Mouse (Mus musculus) CH12.LX (cell line): ENCODE results near the gene Map4k4. TPM values are rescaled to one million over a fixed set of nuclear protein-coding genes. Genes with fewer than 3 reads are reported as not detected.
A peak's percentile ranks its signal among the peaks of the same experiment; 100 is the strongest.

Experiments used
- DNase-seq: peaks from one replicate; pipeline ENCODE4 v3.0.0-alpha.2; 2013; ENCODE audit errors: extremely low read depth
- H3K27ac ChIP-seq: 2 replicates; pipeline ENCODE4 v1.5.1; 2012; ENCODE audit warnings: low read depth, mild to moderate bottlenecking, control low read depth, moderate library complexity; ENCODE audit not compliant: insufficient read depth
- H3K27me3 ChIP-seq: replicated peaks from 2 replicates; pipeline ENCODE3; 2012; ENCODE audit warnings: inconsistent platforms
- H3K36me3 ChIP-seq, 2 experiments: replicated peaks in 1 of 2; 2 replicates each; pipeline versions ENCODE3 to v1.6.1; 2012; ENCODE audit warnings: inconsistent platforms in 1 of 2, low read length in 1 of 2, mild to moderate bottlenecking in 1 of 2, mixed read lengths in 1 of 2, moderate library complexity in 1 of 2; ENCODE audit not compliant: control insufficient read depth in 1 of 2, insufficient read depth in 1 of 2
- H3K4me1 ChIP-seq, 2 experiments: 2 replicates each; pipeline ENCODE4 v1.6.1; 2012; ENCODE audit warnings: inconsistent platforms in 1 of 2, moderate library complexity in 1 of 2; ENCODE audit not compliant: insufficient read depth in 2 of 2, control insufficient read depth in 1 of 2
- H3K4me2 ChIP-seq: 2 replicates; pipeline ENCODE4 v1.6.1; 2012; ENCODE audit warnings: low read depth, mild to moderate bottlenecking, control low read depth; ENCODE audit not compliant: poor library complexity, insufficient read depth, severe bottlenecking
- H3K4me3 ChIP-seq, 3 experiments: fragments of 150-350 bp in 1 of 3; sonication (generic) in 1 of 3; replicated peaks in 1 of 3; 2 replicates each; pipeline versions ENCODE3 to v1.5.1; 2011 to 2012; ENCODE audit warnings: low read depth in 2 of 3, low read length in 2 of 3, mild to moderate bottlenecking in 2 of 3, moderate library complexity in 2 of 3, control low read depth in 1 of 3, improper control_type of control experiment in 1 of 3, inconsistent platforms in 1 of 3, mixed read lengths in 1 of 3; ENCODE audit not compliant: poor library complexity in 1 of 3
- H3K79me2 ChIP-seq: replicated peaks from 2 replicates; pipeline ENCODE4 v1.6.1; 2012; ENCODE audit warnings: mild to moderate bottlenecking, moderate library complexity; ENCODE audit not compliant: control insufficient read depth, poor library complexity, insufficient read depth, severe bottlenecking; ENCODE audit errors: extremely low read depth
- H3K9ac ChIP-seq: 2 replicates; pipeline ENCODE4 v1.6.1; 2012; ENCODE audit warnings: low read depth, mild to moderate bottlenecking, control low read depth, moderate library complexity; ENCODE audit not compliant: insufficient read depth
- H3K9me3 ChIP-seq: replicated peaks from 2 replicates; pipeline ENCODE3; 2012; ENCODE audit warnings: low read length, inconsistent platforms, mixed read lengths
- CHD1 ChIP-seq: IDR thresholded peaks from 2 replicates; pipeline ENCODE4 v1.6.1; 2012; ENCODE audit warnings: low read depth, low read length, improper control_type of control experiment, inconsistent platforms
- CHD2 ChIP-seq: IDR thresholded peaks from 2 replicates; pipeline ENCODE4 v1.6.1; 2011; ENCODE audit warnings: low read length, improper control_type of control experiment
- CTCF ChIP-seq, 2 experiments: IDR thresholded peaks in 1 of 2; conservative IDR thresholded peaks in 1 of 2; 2 replicates each; pipeline ENCODE4 v1.5.1; 2011 to 2012; ENCODE audit warnings: low read depth in 2 of 2, low read length in 2 of 2, improper control_type of control experiment in 1 of 2, inconsistent platforms in 1 of 2, mild to moderate bottlenecking in 1 of 2, moderate library complexity in 1 of 2
- E2F4 ChIP-seq: IDR thresholded peaks from 2 replicates; pipeline ENCODE4 v1.6.1; 2011; ENCODE audit warnings: low read depth, low read length, improper control_type of control experiment; ENCODE audit not compliant: insufficient replicate concordance
- ELF1 ChIP-seq: IDR thresholded peaks from 2 replicates; pipeline ENCODE4 v1.6.1; 2014; ENCODE audit warnings: low read depth, mild to moderate bottlenecking, inconsistent platforms, low read length, improper control_type of control experiment
- EP300 ChIP-seq: IDR thresholded peaks from 2 replicates; pipeline ENCODE4 v1.6.1; 2011; ENCODE audit warnings: low read length, improper control_type of control experiment
- ETS1 ChIP-seq: conservative IDR thresholded peaks from 2 replicates; pipeline ENCODE4 v1.6.1; 2012; ENCODE audit warnings: low read depth, mild to moderate bottlenecking, inconsistent platforms, low read length, improper control_type of control experiment, moderate library complexity
- GABPA ChIP-seq: IDR thresholded peaks from 2 replicates; pipeline ENCODE4 v1.6.1; 2012; ENCODE audit warnings: low read depth, low read length, improper control_type of control experiment, inconsistent platforms; ENCODE audit not compliant: insufficient replicate concordance
- HCFC1 ChIP-seq: IDR thresholded peaks from 2 replicates; pipeline ENCODE4 v1.6.1; 2012; ENCODE audit warnings: low read depth, mild to moderate bottlenecking, inconsistent platforms, low read length, improper control_type of control experiment
- IRF4 ChIP-seq: IDR thresholded peaks from 2 replicates; pipeline ENCODE4 v1.6.1; 2014; ENCODE audit warnings: low read depth, mild to moderate bottlenecking, inconsistent platforms, low read length, improper control_type of control experiment
- JUN ChIP-seq: IDR thresholded peaks from 2 replicates; pipeline ENCODE4 v1.6.1; 2011; ENCODE audit warnings: low read depth, mild to moderate bottlenecking, low read length, improper control_type of control experiment, moderate library complexity; ENCODE audit not compliant: insufficient read depth
- JUND ChIP-seq: conservative IDR thresholded peaks from 2 replicates; pipeline ENCODE4 v1.6.1; 2011; ENCODE audit warnings: low read depth, low read length, improper control_type of control experiment
- KAT2A ChIP-seq: IDR thresholded peaks from 2 replicates; pipeline ENCODE4 v1.6.1; 2012; ENCODE audit warnings: low read length, improper control_type of control experiment, inconsistent platforms; ENCODE audit not compliant: insufficient replicate concordance
- MAFK ChIP-seq: IDR thresholded peaks from 2 replicates; pipeline ENCODE4 v1.6.1; 2011; ENCODE audit warnings: low read length, improper control_type of control experiment; ENCODE audit not compliant: insufficient replicate concordance
- MAX ChIP-seq: IDR thresholded peaks from 2 replicates; pipeline ENCODE4 v1.6.1; 2011; ENCODE audit warnings: low read length, improper control_type of control experiment
- MAZ ChIP-seq: IDR thresholded peaks from 2 replicates; pipeline ENCODE4 v1.6.1; 2012; ENCODE audit warnings: low read depth, mild to moderate bottlenecking, inconsistent platforms, low read length, improper control_type of control experiment, moderate library complexity
- MEF2A ChIP-seq: IDR thresholded peaks from 2 replicates; pipeline ENCODE4 v1.6.1; 2014; ENCODE audit warnings: low read depth, mild to moderate bottlenecking, inconsistent platforms, low read length, improper control_type of control experiment, borderline replicate concordance
- MXI1 ChIP-seq: IDR thresholded peaks from 2 replicates; pipeline ENCODE4 v1.6.1; 2011; ENCODE audit warnings: mild to moderate bottlenecking, low read depth, low read length, improper control_type of control experiment
- MYC ChIP-seq: IDR thresholded peaks from 2 replicates; pipeline ENCODE4 v1.6.1; 2011; ENCODE audit warnings: low read depth, mild to moderate bottlenecking, improper control_type of control experiment, low read length
- NELFE ChIP-seq: IDR thresholded peaks from 2 replicates; pipeline ENCODE4 v1.6.1; 2011; ENCODE audit warnings: low read depth, low read length, improper control_type of control experiment
- NRF1 ChIP-seq: IDR thresholded peaks from 2 replicates; pipeline ENCODE4 v1.6.1; 2014; ENCODE audit warnings: low read depth, mild to moderate bottlenecking, inconsistent platforms, low read length, improper control_type of control experiment, moderate library complexity
- PAX5 ChIP-seq: IDR thresholded peaks from 2 replicates; pipeline ENCODE4 v1.6.1; 2012; ENCODE audit warnings: low read length, inconsistent platforms, mixed read lengths
- POLR2A ChIP-seq: IDR thresholded peaks from 2 replicates; pipeline ENCODE4 v1.6.1; 2011; ENCODE audit warnings: low read depth, mild to moderate bottlenecking, improper control_type of control experiment, low read length
- POLR2AphosphoS2 ChIP-seq: IDR thresholded peaks from 2 replicates; pipeline ENCODE4 v1.6.1; 2011; ENCODE audit warnings: low read depth, low read length, improper control_type of control experiment
- RAD21 ChIP-seq: IDR thresholded peaks from 2 replicates; pipeline ENCODE4 v1.6.1; 2011; ENCODE audit warnings: low read depth, mild to moderate bottlenecking, low read length, improper control_type of control experiment, moderate library complexity
- RCOR1 ChIP-seq: conservative IDR thresholded peaks from 2 replicates; pipeline ENCODE4 v1.6.1; 2012; ENCODE audit warnings: low read depth, mild to moderate bottlenecking, inconsistent platforms, low read length, improper control_type of control experiment
- SIN3A ChIP-seq: IDR thresholded peaks from 2 replicates; pipeline ENCODE4 v1.6.1; 2012; ENCODE audit warnings: low read length, improper control_type of control experiment, inconsistent platforms
- SMC3 ChIP-seq: IDR thresholded peaks from 2 replicates; pipeline ENCODE4 v1.6.1; 2011; ENCODE audit warnings: low read depth, low read length, improper control_type of control experiment
- TBP ChIP-seq: conservative IDR thresholded peaks from 2 replicates; pipeline ENCODE4 v1.6.1; 2011; ENCODE audit warnings: low read depth, low read length, improper control_type of control experiment
- TCF12 ChIP-seq: IDR thresholded peaks from 2 replicates; pipeline ENCODE4 v1.6.1; 2014; ENCODE audit warnings: low read depth, mild to moderate bottlenecking, inconsistent platforms, low read length, improper control_type of control experiment
- UBTF ChIP-seq: IDR thresholded peaks from 2 replicates; pipeline ENCODE4 v1.6.1; 2012; ENCODE audit warnings: low read depth, mild to moderate bottlenecking, inconsistent platforms, low read length, improper control_type of control experiment, moderate library complexity
- USF1 ChIP-seq: IDR thresholded peaks from 2 replicates; pipeline ENCODE4 v1.6.1; 2014; ENCODE audit warnings: low read depth, mild to moderate bottlenecking, inconsistent platforms, low read length, improper control_type of control experiment
- USF2 ChIP-seq: conservative IDR thresholded peaks from 2 replicates; pipeline ENCODE4 v1.6.1; 2011; ENCODE audit warnings: low read depth, low read length, improper control_type of control experiment
- ZC3H11A ChIP-seq: IDR thresholded peaks from 2 replicates; pipeline ENCODE4 v1.6.1; 2012; ENCODE audit warnings: low read depth, mild to moderate bottlenecking, inconsistent platforms, low read length, improper control_type of control experiment
- ZKSCAN1 ChIP-seq: IDR thresholded peaks from 2 replicates; pipeline ENCODE4 v1.6.1; 2012; ENCODE audit warnings: low read depth, inconsistent platforms, low read length, improper control_type of control experiment, borderline replicate concordance
- ZMIZ1 ChIP-seq: IDR thresholded peaks from 2 replicates; pipeline ENCODE4 v1.6.1; 2012; ENCODE audit warnings: low read depth, mild to moderate bottlenecking, inconsistent platforms, low read length, improper control_type of control experiment
- ZNF384 ChIP-seq: IDR thresholded peaks from 2 replicates; pipeline ENCODE4 v1.6.1; 2012; ENCODE audit warnings: low read depth, low read length, improper control_type of control experiment, inconsistent platforms
- dilution Hi-C: fragments of 300-500 bp; cut with MboI; formaldehyde crosslinking; loops from 2 replicates; pipeline ENCODE4 v1.14.3; 2020; ENCODE audit warnings: low sequenced_read_pairs; ENCODE audit not compliant: extremely low pct_unique_long_range_greater_than_20kb, extremely low pct_ligation_motif_present
- in situ Hi-C: fragments of 300-500 bp; cut with MboI; formaldehyde crosslinking; loops from 3 replicates; pipeline ENCODE4 v1.14.3; 2019; ENCODE audit warnings: low sequenced_read_pairs, low pct_ligation_motif_present, low pct_unique_long_range_greater_than_20kb, mixed read lengths
- polyA plus RNA-seq: library from polyadenylated mRNA; unstranded; fragments of >175 nt; gene quantifications from 2 replicates; pipeline ENCODE4 v1.2.1, GENCODE M21; 2012; ENCODE audit warnings: low read depth; ENCODE audit not compliant: insufficient read length
- total RNA-seq, 2 experiments: library from RNA; depleted of rRNA; stranded (reverse); fragments of 300-350 nt in 1 of 2; fragments of >200 nt in 1 of 2; gene quantifications; 2 replicates each; pipeline ENCODE4 v1.2.3; 2012 to 2014

Map4k4 gene
- total and polyA plus RNA-seq, 3 experiments: 21.8 to 46.3 (median 41.0) TPM

- Histone ChIP-seq H3K4me1 (peaks cover 15 to 58% of the 10 kb centered on the region in 2 experiments), H3K4me2 (peak overlapping the region; percentile 62), H3K9ac (peak overlapping the region; percentile 81), H3K79me2 (no peaks in the 10 kb centered on the region), H3K27me3 (no peaks in the 10 kb centered on the region), H3K9me3 (no peaks in the 10 kb centered on the region), H3K36me3 (peaks cover 3 to 29% of the 10 kb centered on the region in 2 experiments), H3K4me3 (peak overlapping the region; percentile 59 to 91 (median 80)), H3K27ac (peak overlapping the region; percentile 53; the same call in 1 of the 2 replicates)
- TF ChIP-seq NRF1 (no peak), ZMIZ1 (no peak), CTCF (conservative IDR thresholded peaks at IDR 0.05 in 1 of 2, IDR thresholded peaks at IDR 0.05 in 1 of 2; ENCODE audit: low read depth in 2 of 2, low read length in 2 of 2) (peak; percentile 78 to 90), TCF12 (peak; percentile 18; the same call in 1 of the 2 replicates), RCOR1 (no peak), HCFC1 (peak; percentile 58; the same call in 1 of the 2 replicates), PAX5 (no peak), ETS1 (no peak), IRF4 (peak; percentile 35; the same call in 1 of the 2 replicates), MXI1 (peak; percentile 76; the same call in 1 of the 2 replicates), UBTF (no peak), ZKSCAN1 (no peak), POLR2A (peak; percentile 59), MAX (peak; percentile 61; the same call in 1 of the 2 replicates), MYC (no peak), CHD1 (no peak), EP300 (no peak), NELFE (0 out of 2 replicates have a peak, but pooled peaks have one; percentile 48), ZNF384 (no peak), USF1 (no peak), JUND (no peak; the same call in 1 of the 2 replicates), SIN3A (peak; percentile 50; the same call in 1 of the 2 replicates), ZC3H11A (no peak), JUN (0 out of 2 replicates have a peak, but pooled peaks have one; percentile 26), MEF2A (peak; percentile 5; the same call in 1 of the 2 replicates), RAD21 (peak; percentile 76), SMC3 (peak; percentile 87), ELF1 (peak; percentile 81), E2F4 (no peak), KAT2A (no peak), TBP (peak; percentile 75), POLR2AphosphoS2 (no peak), MAFK (no peak), MAZ (no peak), GABPA (no peak), USF2 (no peak), CHD2 (no peak)
- peak; percentile 92 for DNase-seq
- dilution Hi-C loops: no loop called here
- in situ Hi-C loops: loop anchor here (25.0 kb wide), 2 partner anchors 249 to 374 kb away; no protein-coding TSS in a partner anchor
These were observed 35.7 kb downstream of the Map4k4 start for GRCm38 (mm10) chr1:39936332-39936802.
